Mouse (Mus musculus) 416B (cell line): Measurements from ENCODE around the gene Efcab6.

Source experiments
- DNase-seq: peaks from one replicate; pipeline ENCODE4 v3.0.0; 2011; ENCODE audit warnings: low read depth

Gene Efcab6

DNA sequence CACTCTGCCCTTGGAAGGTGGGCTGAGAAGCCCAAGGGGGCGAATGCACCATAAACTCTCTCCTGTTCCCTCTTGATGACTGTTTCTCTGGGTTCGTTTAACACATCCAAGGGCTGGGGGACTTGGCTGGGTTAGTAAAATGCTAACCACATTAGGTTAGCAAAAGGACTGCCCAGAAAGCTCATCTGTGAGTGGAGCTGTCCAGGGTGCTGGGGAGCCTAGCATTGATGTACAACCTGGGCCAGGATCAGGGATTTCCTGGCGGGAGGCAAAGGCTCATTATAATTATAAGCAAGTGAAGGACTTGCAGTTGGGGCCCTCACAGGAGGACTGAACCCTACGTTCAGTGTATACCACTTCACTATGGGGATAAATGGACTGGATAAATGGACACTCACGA is 185.3 kb downstream of the Efcab6 start:
- peak; percentile 27 for DNase-seq

DNA sequence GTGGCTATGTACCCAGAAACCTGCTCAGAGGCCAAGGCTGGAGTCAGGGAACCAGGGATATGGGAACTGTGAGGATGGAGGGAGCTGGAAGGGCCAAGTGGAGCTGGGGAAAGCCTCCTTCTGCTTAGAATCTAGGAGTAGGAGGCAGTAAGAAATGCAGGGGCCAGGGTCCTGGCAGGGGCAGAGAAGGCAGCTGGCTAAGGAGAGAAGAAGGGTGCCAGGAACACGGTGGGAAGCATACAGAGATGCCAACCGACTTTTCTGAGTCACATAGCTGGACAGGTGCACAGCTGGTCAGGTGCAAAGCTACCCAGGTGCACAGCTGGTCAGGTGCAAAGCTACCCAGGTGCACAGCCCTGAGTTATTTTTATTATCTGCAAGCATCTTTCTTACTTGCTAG is 187.3 kb downstream of the Efcab6 start:
- no peak for DNase-seq

GRCm38 (mm10) chr15:83877155-83877866 is 187.9 kb downstream of the Efcab6 start:
- DNase-seq: no peak

GRCm38 (mm10) chr15:83870936-83871335 is 194.2 kb downstream of the Efcab6 start:
- DNase-seq: no peak

- DNase-seq: no peak
Measured at GRCm38 (mm10) chr15:83865626-83866025, 199.6 kb downstream of the Efcab6 start.

DNA sequence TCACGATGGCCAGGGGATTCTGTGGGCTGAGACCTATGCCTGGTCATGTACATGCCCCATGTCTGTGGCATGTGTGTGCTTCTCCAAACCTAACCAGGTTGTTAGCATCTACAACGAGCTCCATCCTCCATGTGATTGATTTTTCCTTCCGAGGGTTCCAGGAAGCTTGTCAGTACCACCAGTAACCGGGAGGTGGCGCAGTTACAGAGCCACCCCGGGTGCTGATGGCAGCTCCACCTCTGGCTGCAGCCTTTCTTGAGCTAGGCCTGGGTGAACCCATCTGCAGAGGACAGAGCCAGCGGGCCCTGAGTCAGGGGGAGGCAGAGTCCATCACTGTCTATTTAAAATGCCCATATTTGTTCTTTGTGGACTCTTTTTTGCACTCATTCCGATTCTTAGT is 208.1 kb downstream of the Efcab6 start:
- peak; percentile 17 for DNase-seq

- DNase-seq: no peak
Measured at GRCm38 (mm10) chr15:83853400-83853811, 211.8 kb downstream of the Efcab6 start.

- no peak for DNase-seq
Measured at GRCm38 (mm10) chr15:83848193-83848592, 217.0 kb downstream of the Efcab6 start.

DNA sequence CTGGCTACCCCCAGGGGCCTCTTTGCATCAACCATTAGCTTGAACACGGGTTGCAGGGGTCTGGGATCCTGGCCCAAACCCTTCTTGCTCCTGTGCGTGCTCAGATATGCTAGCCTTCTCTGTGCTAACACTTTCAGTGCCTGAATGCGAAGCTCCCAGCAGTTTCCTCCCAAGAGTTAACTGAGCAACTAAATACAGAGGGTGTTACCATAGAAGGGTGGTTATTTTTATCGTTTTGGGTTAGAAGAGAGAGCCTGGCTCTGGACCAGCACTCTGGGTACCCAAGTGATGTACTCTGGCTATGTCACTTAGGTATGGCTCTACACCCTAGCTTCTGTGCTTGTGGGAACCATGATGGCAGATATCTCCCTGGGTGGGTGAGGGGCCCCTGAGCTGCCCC is 217.7 kb downstream of the Efcab6 start:
- no peak for DNase-seq

DNA sequence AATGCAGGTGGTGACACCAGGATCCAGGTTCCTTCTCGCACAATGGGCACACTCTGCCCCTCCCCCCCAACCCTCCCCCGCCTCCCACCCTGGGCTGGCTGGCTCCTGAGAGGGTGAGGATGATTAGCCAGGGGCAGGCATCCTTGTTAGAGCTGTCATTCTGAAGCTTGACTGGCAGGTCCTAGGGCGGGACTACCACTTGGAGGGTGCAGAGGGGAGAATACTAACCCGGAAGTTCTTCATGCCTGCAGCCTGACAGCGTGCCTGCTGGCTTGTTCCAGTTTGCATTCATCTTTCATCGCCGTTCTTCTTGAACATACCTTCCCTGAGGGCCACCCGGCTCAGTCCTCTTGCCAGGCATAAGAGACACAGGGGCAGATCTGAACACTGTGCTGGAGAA is 218.6 kb downstream of the Efcab6 start:
- no peak for DNase-seq

DNA sequence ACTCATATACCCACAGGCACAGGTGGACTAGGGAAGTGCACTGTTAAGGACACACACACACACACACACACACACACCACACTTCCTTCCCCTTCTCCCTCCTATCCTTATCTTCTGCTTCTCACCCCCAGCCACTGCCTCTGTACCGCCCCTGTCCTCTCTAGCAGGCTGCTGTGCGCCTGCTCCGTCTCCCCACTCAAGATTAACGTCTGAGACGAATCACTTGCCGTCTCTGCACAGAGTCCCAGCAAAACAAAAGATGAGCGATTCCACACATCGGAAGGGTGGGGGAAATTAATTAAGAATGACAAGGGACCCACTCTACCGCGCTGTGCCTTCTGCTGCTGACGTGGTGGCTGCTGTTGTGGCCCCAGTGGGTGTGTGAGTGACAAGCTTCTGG is 219.4 kb downstream of the Efcab6 start:
- DNase-seq: no peak

GRCm38 (mm10) chr15:83842915-83843789 is 222.0 kb downstream of the Efcab6 start:
- no peak for DNase-seq

DNA sequence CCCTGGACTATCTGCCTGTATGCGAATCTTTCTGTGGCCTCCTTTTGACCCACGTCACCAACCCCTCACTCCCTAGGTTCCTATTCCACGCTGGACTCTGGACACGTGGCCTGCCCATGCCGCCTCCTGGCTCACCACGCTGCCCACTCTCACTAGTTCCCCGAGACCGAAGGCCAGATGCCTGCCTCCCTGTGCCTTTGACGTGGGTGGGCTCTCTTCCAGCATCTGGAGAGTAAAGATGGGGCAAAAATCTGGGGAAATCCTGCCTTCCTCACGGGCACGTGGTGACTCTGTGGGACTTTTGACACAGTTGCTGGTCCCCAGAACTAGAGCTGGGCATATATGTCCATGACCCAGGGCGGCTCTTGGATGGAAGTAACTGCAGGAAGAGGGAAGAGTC is 222.8 kb downstream of the Efcab6 start:
- no peak for DNase-seq

- DNase-seq: no peak
Measured at GRCm38 (mm10) chr15:83840950-83841719, 224.0 kb downstream of the Efcab6 start.

GRCm38 (mm10) chr15:83832265-83832664 is 232.9 kb downstream of the Efcab6 start:
- DNase-seq: no peak

DNA sequence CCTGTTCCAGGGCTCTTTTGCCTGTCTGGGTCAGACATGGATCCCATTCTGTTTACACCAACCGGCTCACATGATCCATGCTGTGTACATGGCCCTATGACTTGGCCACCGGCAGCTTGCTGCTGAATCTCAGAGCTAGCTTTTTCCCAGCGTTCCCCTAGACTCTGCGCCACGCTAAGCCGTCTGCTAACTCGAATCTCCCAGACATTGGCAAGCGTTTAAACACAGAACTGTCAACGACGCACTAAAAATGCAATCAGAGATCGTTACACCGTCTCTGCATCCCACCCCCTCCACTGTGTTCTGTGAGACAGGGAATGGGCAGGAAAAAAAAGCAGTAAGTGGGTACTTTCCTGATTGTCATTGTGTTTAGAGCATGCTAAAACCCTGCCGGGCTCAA is 236.0 kb downstream of the Efcab6 start:
- no peak for DNase-seq

DNA sequence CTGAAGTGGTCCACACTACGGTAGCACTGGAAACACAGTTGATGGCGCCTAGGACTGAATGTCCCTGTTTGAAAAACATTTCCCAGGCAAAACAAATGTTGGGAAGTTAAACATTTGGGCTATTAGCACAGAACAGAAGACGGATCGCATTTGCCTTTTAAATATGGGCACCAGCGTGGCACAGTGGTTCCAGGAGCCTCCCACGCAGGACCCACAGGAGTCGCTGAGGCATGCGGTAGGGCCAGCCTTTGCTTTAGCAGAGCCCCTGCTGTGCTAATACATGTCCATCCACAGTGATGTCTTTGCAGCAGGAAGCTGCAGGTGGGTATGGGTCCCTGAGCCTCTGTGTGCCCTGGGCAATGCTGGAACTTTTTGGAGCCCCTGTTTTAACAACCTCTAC is 237.2 kb downstream of the Efcab6 start:
- no peak for DNase-seq
